Mouse (Mus musculus) midbrain, embryonic 14.5 days (tissue): ENCODE results near the gene Ydjc. TPM values are rescaled to one million over a fixed set of nuclear protein-coding genes. Genes with fewer than 3 reads are reported as not detected.
"Not testable (repeated sequence)": the region's sequence is repeated elsewhere in the genome, so short reads cannot be mapped to it uniquely, and the experiment has no call there.

Source experiments
- ATAC-seq: fragments of 200-750 bp; cut with Nextera tagmentation; 2 replicates; pipeline ENCODE4 v1.8.0; 2017; ENCODE audit warnings: moderate number of reproducible peaks, moderate library complexity; ENCODE audit not compliant: low FRiP score, low TSS enrichment
- DNase-seq: peaks from one replicate; pipeline ENCODE4 v3.0.0-alpha.2; 2015
- H3K27ac ChIP-seq: fragments of 300-500 bp; sonication (generic); replicated peaks from 2 replicates; pipeline ENCODE4 v1.5.1; 2014; ENCODE audit warnings: mild to moderate bottlenecking, low read depth, low read length, moderate library complexity
- H3K27me3 ChIP-seq: fragments of 300-500 bp; sonication (generic); 2 replicates; pipeline ENCODE4 v1.6.1; 2014; ENCODE audit warnings: low read length, control low read depth, mixed read lengths; ENCODE audit not compliant: control insufficient read depth, insufficient read depth
- H3K36me3 ChIP-seq: fragments of 300-500 bp; sonication (generic); 2 replicates; pipeline ENCODE4 v1.6.1; 2014; ENCODE audit warnings: low read length, control low read depth; ENCODE audit not compliant: control insufficient read depth, insufficient read depth
- H3K4me1 ChIP-seq: fragments of 300-500 bp; sonication (generic); 2 replicates; pipeline ENCODE4 v1.6.1; 2014; ENCODE audit warnings: mild to moderate bottlenecking, antibody characterized with exemption, low read length, control low read depth; ENCODE audit not compliant: control insufficient read depth, insufficient read depth
- H3K4me2 ChIP-seq: fragments of 300-500 bp; sonication (generic); 2 replicates; pipeline ENCODE4 v1.6.1; 2014; ENCODE audit warnings: mild to moderate bottlenecking, low read length, moderate library complexity
- H3K4me3 ChIP-seq: fragments of 300-500 bp; sonication (generic); replicated peaks from 2 replicates; pipeline ENCODE4 v1.5.1; 2014; ENCODE audit warnings: low read depth, low read length
- H3K9ac ChIP-seq: fragments of 300-500 bp; sonication (generic); replicated peaks from 2 replicates; pipeline ENCODE4 v1.6.1; 2014; ENCODE audit warnings: mild to moderate bottlenecking, low read length, moderate library complexity
- H3K9me3 ChIP-seq: fragments of 300-500 bp; sonication (generic); 2 replicates; pipeline ENCODE4 v1.6.1; 2016; ENCODE audit warnings: low read length, control low read depth, mixed read lengths; ENCODE audit not compliant: control insufficient read depth
- WGBS: fragments of 180-500 bp; shearing (Covaris S2); extraction: QIAGEN DNeasy Blood & Tissue Kit; methylation state at CpG from one replicate; pipeline ENCODE4 v1.1.7; 2014; 5-methylcytosine and 5-hydroxymethylcytosine counted together
- polyA plus RNA-seq: library from polyadenylated mRNA; unstranded; fragments of >200 nt; fragmentation: Nextera tagmentation; extraction: Ambion mirVana; gene quantifications from 2 replicates; pipeline ENCODE4 v1.2.1, GENCODE M21; 2014

The Ydjc gene
- polyA plus RNA-seq, 1 experiment from 2014 or later, result 34.2 TPM

DNA sequence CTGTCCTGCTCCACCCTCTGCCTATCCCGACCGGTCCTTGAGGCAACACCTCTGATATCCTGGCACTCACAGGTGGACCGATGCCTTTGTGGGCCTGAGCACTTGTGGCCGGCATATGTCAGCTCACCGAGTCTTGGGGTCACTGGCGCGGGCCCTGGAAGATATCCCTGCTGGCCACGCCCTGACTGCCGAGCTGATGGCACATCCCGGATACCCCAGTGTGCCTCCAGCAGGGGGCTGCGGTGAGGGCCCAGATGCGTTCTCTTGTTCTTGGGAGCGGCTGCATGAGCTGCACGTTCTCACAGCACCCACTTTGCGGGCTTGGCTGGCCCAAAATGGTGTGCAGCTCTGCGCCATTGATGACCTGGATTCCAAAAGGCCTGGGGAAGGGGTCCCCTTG, 3.7 kb downstream of the Ydjc start:
- Histone ChIP-seq H3K9me3 (no peaks in the 10 kb centered on the region), H3K27ac (no peak overlapping the region), H3K27me3 (no peaks in the 10 kb centered on the region; the same call in 1 of the 2 replicates), H3K4me2 (peak overlapping the region; percentile 90), H3K4me3 (peak overlapping the region; percentile 60), H3K36me3 (peaks cover 19% of the 10 kb centered on the region), H3K4me1 (peaks cover 10% of the 10 kb centered on the region), H3K9ac (peak overlapping the region; percentile 71)
- ATAC-seq, result peak; percentile 18; the same call in 1 of the 2 replicates
- DNase-seq, result peak; percentile 58
- WGBS, result 6% methylated on average over 16 of the region's 16 CpGs

- Histone ChIP-seq H3K4me1 (peaks cover 10% of the 10 kb centered on the region), H3K4me2 (no peak overlapping the region), H3K9me3 (no peaks in the 10 kb centered on the region), H3K4me3 (no peak overlapping the region), H3K27ac (no peak overlapping the region), H3K9ac (no peak overlapping the region), H3K36me3 (peaks cover 39% of the 10 kb centered on the region), H3K27me3 (no peaks in the 10 kb centered on the region; the same call in 1 of the 2 replicates)
- DNase-seq (no peak), ATAC-seq (no peak)
- WGBS, result 88% methylated on average over 7 of the region's 7 CpGs
Measured at GRCm38 (mm10) chr16:17150520-17151258, 6.3 kb downstream of the Ydjc start.

- Histone ChIP-seq H3K27ac (no peak overlapping the region), H3K36me3 (peaks cover 40% of the 10 kb centered on the region), H3K27me3 (no peaks in the 10 kb centered on the region; the same call in 1 of the 2 replicates), H3K9me3 (no peaks in the 10 kb centered on the region), H3K9ac (no peak overlapping the region), H3K4me1 (peaks cover 10% of the 10 kb centered on the region), H3K4me3 (no peak overlapping the region), H3K4me2 (no peak overlapping the region)
- 96% methylated on average over 4 of the region's 4 CpGs for WGBS
- DNase-seq (no peak), ATAC-seq (no peak)
Measured at GRCm38 (mm10) chr16:17151874-17152273, 7.5 kb downstream of the Ydjc start.

DNA sequence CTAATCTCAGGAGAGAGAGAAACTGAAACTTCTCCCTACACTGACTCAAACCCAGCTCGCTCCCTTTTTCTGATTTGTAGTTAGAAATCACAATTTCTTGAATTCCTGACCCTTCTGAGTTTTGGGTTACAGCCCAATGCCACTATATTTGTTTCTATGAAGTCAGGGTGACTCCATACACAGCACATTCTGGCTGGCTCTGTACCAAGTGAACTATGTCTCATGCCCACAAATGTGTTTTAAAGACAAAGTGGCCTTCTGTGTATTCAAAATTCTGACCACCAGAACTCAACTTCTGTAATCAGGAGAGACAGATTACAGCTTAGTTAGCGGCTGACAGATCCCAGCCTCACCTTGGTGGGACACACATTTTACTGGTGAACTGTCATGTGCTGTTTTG, 9.9 kb downstream of the Ydjc start:
- peaks cover 60% of the 10 kb centered on the region for H3K36me3 ChIP-seq
- DNase-seq (no peak), ATAC-seq (no peak)
- H3K4me3 ChIP-seq, result no peak overlapping the region
- 99% methylated on average over 2 of the region's 2 CpGs for WGBS
- no peaks in the 10 kb centered on the region for H3K9me3 ChIP-seq
- no peaks in the 10 kb centered on the region for H3K27me3 ChIP-seq
- H3K4me2 ChIP-seq, result no peak overlapping the region
- H3K27ac ChIP-seq, result no peak overlapping the region
- no peaks in the 10 kb centered on the region for H3K4me1 ChIP-seq
- no peak overlapping the region for H3K9ac ChIP-seq

DNA sequence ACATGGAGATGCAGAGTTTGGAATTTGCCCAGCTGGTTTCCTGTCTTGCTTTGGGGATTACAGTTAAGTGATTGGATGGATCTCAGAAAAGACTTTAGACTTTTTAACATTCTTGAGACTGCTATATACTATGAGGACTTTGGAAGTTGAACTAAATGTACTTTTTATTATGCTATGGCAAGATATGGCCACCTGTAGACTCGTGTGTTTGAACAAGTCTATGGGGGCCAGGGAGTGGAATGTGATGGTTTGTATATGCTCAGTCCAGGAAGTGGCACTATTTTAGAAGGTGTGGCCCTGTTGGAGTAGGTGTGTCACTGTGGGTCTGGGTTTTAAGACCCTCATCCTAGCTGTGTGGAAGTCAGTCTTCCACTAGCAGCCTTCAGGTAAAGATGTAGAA, 21.1 kb downstream of the Ydjc start:
- H3K4me2 ChIP-seq, H3K9ac ChIP-seq, H3K4me3 ChIP-seq, ATAC-seq, H3K27me3 ChIP-seq, H3K4me1 ChIP-seq, DNase-seq, H3K9me3 ChIP-seq, H3K27ac ChIP-seq: not testable (repeated sequence)
- peaks cover 26% of the 10 kb centered on the region; the same call in 1 of the 2 replicates for H3K36me3 ChIP-seq
- WGBS, result 97% methylated on average over 1 of the region's 1 CpGs

GRCm38 (mm10) chr16:17167179-17167578, 22.8 kb downstream of the Ydjc start:
- no peak overlapping the region for H3K9ac ChIP-seq
- H3K4me3 ChIP-seq, result no peak overlapping the region
- DNase-seq, result no peak
- peaks cover 26% of the 10 kb centered on the region for H3K36me3 ChIP-seq
- no peaks in the 10 kb centered on the region for H3K4me1 ChIP-seq
- H3K27me3 ChIP-seq, result no peaks in the 10 kb centered on the region
- no peak for ATAC-seq
- H3K4me2 ChIP-seq, result no peak overlapping the region
- no peaks in the 10 kb centered on the region for H3K9me3 ChIP-seq
- no peak overlapping the region for H3K27ac ChIP-seq

- no peak overlapping the region for H3K9ac ChIP-seq
- 93% methylated on average over 5 of the region's 5 CpGs for WGBS
- no peaks in the 10 kb centered on the region for H3K27me3 ChIP-seq
- no peaks in the 10 kb centered on the region for H3K4me1 ChIP-seq
- no peak overlapping the region for H3K4me3 ChIP-seq
- no peak overlapping the region for H3K4me2 ChIP-seq
- no peak for ATAC-seq
- H3K9me3 ChIP-seq, result no peaks in the 10 kb centered on the region
- DNase-seq, result no peak
- peaks cover 35% of the 10 kb centered on the region for H3K36me3 ChIP-seq
- H3K27ac ChIP-seq, result no peak overlapping the region
Measured at GRCm38 (mm10) chr16:17168049-17168448, 23.6 kb downstream of the Ydjc start.

- Histone ChIP-seq H3K4me3 (no peak overlapping the region), H3K27me3 (no peaks in the 10 kb centered on the region), H3K4me2 (no peak overlapping the region), H3K27ac (no peak overlapping the region), H3K9ac (no peak overlapping the region), H3K9me3 (no peaks in the 10 kb centered on the region), H3K4me1 (no peaks in the 10 kb centered on the region), H3K36me3 (peaks cover 34% of the 10 kb centered on the region)
- DNase-seq (no peak), ATAC-seq (no peak)
- 87% methylated on average over 2 of the region's 2 CpGs for WGBS
Measured at GRCm38 (mm10) chr16:17175765-17176164, 31.3 kb downstream of the Ydjc start.

DNA sequence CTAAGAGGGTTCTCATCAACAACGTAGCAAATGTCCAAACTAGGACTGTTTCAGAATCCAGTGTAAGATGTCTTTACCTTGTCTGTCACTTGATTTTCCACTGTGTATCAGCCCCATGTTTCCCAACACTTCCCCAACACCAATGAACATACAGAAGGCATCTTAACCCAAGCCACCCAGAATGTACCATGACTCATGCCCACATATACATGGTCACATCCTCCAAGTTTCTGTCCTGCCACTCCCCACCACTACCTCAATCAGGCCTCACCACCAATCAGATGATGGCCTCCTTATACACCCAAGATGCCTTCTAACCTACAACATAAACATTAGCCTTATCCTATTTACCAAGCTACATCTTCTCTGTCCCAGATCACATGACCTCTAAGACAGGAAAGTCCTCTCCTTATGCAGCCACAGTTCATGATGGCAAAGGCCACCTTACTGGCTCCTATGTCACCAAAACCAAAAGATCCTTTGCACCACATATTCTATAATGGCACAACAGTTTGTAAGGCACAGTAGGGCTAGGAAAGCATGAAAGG, 33.3 kb downstream of the Ydjc start:
- DNase-seq (no peak), ATAC-seq (no peak)
- Histone ChIP-seq H3K9ac (no peak overlapping the region), H3K4me2 (no peak overlapping the region), H3K27ac (no peak overlapping the region), H3K9me3 (no peaks in the 10 kb centered on the region), H3K36me3 (peaks cover 26% of the 10 kb centered on the region), H3K27me3 (no peaks in the 10 kb centered on the region), H3K4me3 (no peak overlapping the region), H3K4me1 (no peaks in the 10 kb centered on the region)
- WGBS, result 100% methylated on average over 1 of the region's 1 CpGs
